Mouse (Mus musculus) MEL (cell line): ENCODE measurements around the gene Vps11. TPM values are rescaled to one million over a fixed set of nuclear protein-coding genes. Genes with fewer than 3 reads are reported as not detected.
A peak's percentile ranks its signal among the peaks of the same experiment; 100 is the strongest.

Source experiments
- DNase-seq: peaks from one replicate; pipeline ENCODE4 v3.0.0; 2011; ENCODE audit warnings: low read depth, low spot score
- H3K27ac ChIP-seq: 2 replicates; pipeline ENCODE4 v1.5.1; 2012; ENCODE audit warnings: low read depth, mild to moderate bottlenecking, control low read depth, low read length, moderate library complexity; ENCODE audit not compliant: control insufficient read depth
- H3K27me3 ChIP-seq, 2 experiments: fragments of 150-350 bp in 1 of 2; sonication (generic) in 1 of 2; 2 replicates each; pipeline ENCODE4 v1.6.1; 2012; ENCODE audit warnings: low read length in 2 of 2, mild to moderate bottlenecking in 2 of 2, improper control_type of control experiment in 1 of 2, moderate library complexity in 1 of 2; ENCODE audit not compliant: insufficient read depth in 2 of 2, control insufficient read depth in 1 of 2
- H3K36me3 ChIP-seq, 2 experiments: 2 replicates each; pipeline ENCODE4 v1.6.1; 2012 to 2014; ENCODE audit warnings: low read length in 2 of 2, improper control_type of control experiment in 1 of 2, inconsistent platforms in 1 of 2, mild to moderate bottlenecking in 1 of 2; ENCODE audit not compliant: insufficient read depth in 2 of 2, control insufficient read depth in 1 of 2
- H3K4me1 ChIP-seq, 2 experiments: fragments of 150-350 bp in 1 of 2; sonication (generic) in 1 of 2; 2 replicates each; pipeline ENCODE4 v1.6.1; 2012; ENCODE audit warnings: low read length in 2 of 2, improper control_type of control experiment in 1 of 2, mild to moderate bottlenecking in 1 of 2; ENCODE audit not compliant: insufficient read depth in 2 of 2, control insufficient read depth in 1 of 2
- H3K4me3 ChIP-seq, 2 experiments: fragments of 150-350 bp in 1 of 2; sonication (generic) in 1 of 2; 2 replicates each; pipeline ENCODE4 v1.5.1; 2012; ENCODE audit warnings: low read depth in 2 of 2, low read length in 2 of 2, mild to moderate bottlenecking in 2 of 2, moderate library complexity in 2 of 2, control low read depth in 1 of 2, improper control_type of control experiment in 1 of 2; ENCODE audit not compliant: control insufficient read depth in 1 of 2, insufficient read depth in 1 of 2
- H3K79me2 ChIP-seq: 2 replicates; pipeline ENCODE4 v1.6.1; 2012; ENCODE audit warnings: mild to moderate bottlenecking, low read length, moderate library complexity; ENCODE audit not compliant: control insufficient read depth, poor library complexity, insufficient read depth
- H3K9ac ChIP-seq: 2 replicates; pipeline ENCODE4 v1.6.1; 2012; ENCODE audit warnings: low read depth, mild to moderate bottlenecking, control low read depth, low read length, moderate library complexity; ENCODE audit not compliant: control insufficient read depth, poor library complexity, severe bottlenecking
- H3K9me3 ChIP-seq: fragments of 150-350 bp; sonication (generic); replicated peaks from 2 replicates; pipeline ENCODE4 v1.6.1; 2012; ENCODE audit warnings: mild to moderate bottlenecking, low read length, improper control_type of control experiment, moderate library complexity; ENCODE audit not compliant: insufficient read depth
- BHLHE40 ChIP-seq: IDR thresholded peaks from 2 replicates; pipeline ENCODE4 v1.6.1; 2012; ENCODE audit warnings: low read depth, mild to moderate bottlenecking, inconsistent platforms, low read length, improper control_type of control experiment, borderline replicate concordance
- CHD1 ChIP-seq: IDR thresholded peaks from 2 replicates; pipeline ENCODE4 v1.6.1; 2012; ENCODE audit warnings: low read depth, mild to moderate bottlenecking, inconsistent platforms, low read length, improper control_type of control experiment
- CHD2 ChIP-seq: IDR thresholded peaks from 2 replicates; pipeline ENCODE4 v1.6.1; 2011; ENCODE audit warnings: low read length, improper control_type of control experiment
- CTCF ChIP-seq, 3 experiments: IDR thresholded peaks in 2 of 3; conservative IDR thresholded peaks in 1 of 3; 2 replicates each; pipeline ENCODE4 v1.5.1; 2011 to 2012; ENCODE audit warnings: low read length in 3 of 3, low read depth in 2 of 3, mild to moderate bottlenecking in 2 of 3, improper control_type of control experiment in 1 of 3, inconsistent platforms in 1 of 3, mixed read lengths in 1 of 3, moderate library complexity in 1 of 3; ENCODE audit not compliant: control insufficient read depth in 1 of 3, insufficient read depth in 1 of 3, poor library complexity in 1 of 3, severe bottlenecking in 1 of 3
- E2F4 ChIP-seq: IDR thresholded peaks from 2 replicates; pipeline ENCODE4 v1.6.1; 2011; ENCODE audit warnings: low read depth, low read length, improper control_type of control experiment, borderline replicate concordance
- ELF1 ChIP-seq: IDR thresholded peaks from 2 replicates; pipeline ENCODE4 v1.6.1; 2014; ENCODE audit warnings: low read depth, mild to moderate bottlenecking, inconsistent platforms, low read length, improper control_type of control experiment, moderate library complexity
- EP300 ChIP-seq, 2 experiments: IDR thresholded peaks; 2 replicates each; pipeline ENCODE4 v1.6.1; 2011; ENCODE audit warnings: improper control_type of control experiment in 2 of 2, low read length in 2 of 2, low read depth in 1 of 2, mild to moderate bottlenecking in 1 of 2
- ETS1 ChIP-seq: IDR thresholded peaks from 2 replicates; pipeline ENCODE4 v1.6.1; 2012; ENCODE audit warnings: low read depth, mild to moderate bottlenecking, inconsistent platforms, low read length, improper control_type of control experiment, moderate library complexity
- GABPA ChIP-seq: IDR thresholded peaks from 2 replicates; pipeline ENCODE4 v1.6.1; 2012; ENCODE audit warnings: low read depth, mild to moderate bottlenecking, inconsistent platforms, low read length, improper control_type of control experiment, moderate library complexity
- GATA1 ChIP-seq: IDR thresholded peaks from 2 replicates; pipeline ENCODE4 v1.6.1; 2011; ENCODE audit warnings: low read depth, low read length, improper control_type of control experiment
- HCFC1 ChIP-seq: IDR thresholded peaks from 2 replicates; pipeline ENCODE4 v1.6.1; 2012; ENCODE audit warnings: low read depth, mild to moderate bottlenecking, inconsistent platforms, low read length, improper control_type of control experiment, moderate library complexity
- JUND ChIP-seq: IDR thresholded peaks from 2 replicates; pipeline ENCODE4 v1.6.1; 2011; ENCODE audit warnings: low read depth, mild to moderate bottlenecking, improper control_type of control experiment, low read length
- KAT2A ChIP-seq: conservative IDR thresholded peaks from 2 replicates; pipeline ENCODE4 v1.6.1; 2012; ENCODE audit warnings: low read depth, low read length, improper control_type of control experiment, inconsistent platforms
- MAFK ChIP-seq: IDR thresholded peaks from 2 replicates; pipeline ENCODE4 v1.6.1; 2011; ENCODE audit warnings: low read depth, mild to moderate bottlenecking, low read length, improper control_type of control experiment, borderline replicate concordance
- MAX ChIP-seq: IDR thresholded peaks from 2 replicates; pipeline ENCODE4 v1.6.1; 2011; ENCODE audit warnings: low read length, improper control_type of control experiment
- MAZ ChIP-seq: IDR thresholded peaks from 2 replicates; pipeline ENCODE4 v1.6.1; 2012; ENCODE audit warnings: low read depth, mild to moderate bottlenecking, inconsistent platforms, low read length, improper control_type of control experiment
- MEF2A ChIP-seq: IDR thresholded peaks from 2 replicates; pipeline ENCODE4 v1.6.1; 2014; ENCODE audit warnings: low read depth, mild to moderate bottlenecking, inconsistent platforms, low read length, improper control_type of control experiment; ENCODE audit not compliant: poor library complexity, insufficient replicate concordance, severe bottlenecking; ENCODE audit errors: extremely low read depth
- MXI1 ChIP-seq: IDR thresholded peaks from 2 replicates; pipeline ENCODE4 v1.6.1; 2011; ENCODE audit warnings: mild to moderate bottlenecking, low read depth, low read length, improper control_type of control experiment
- MYB ChIP-seq: IDR thresholded peaks from 2 replicates; pipeline ENCODE4 v1.6.1; 2011; ENCODE audit warnings: mild to moderate bottlenecking, low read depth, low read length, improper control_type of control experiment
- MYC ChIP-seq: IDR thresholded peaks from 2 replicates; pipeline ENCODE4 v1.6.1; 2011; ENCODE audit warnings: low read depth, mild to moderate bottlenecking, low read length, improper control_type of control experiment, moderate library complexity
- NELFE ChIP-seq: IDR thresholded peaks from 2 replicates; pipeline ENCODE4 v1.6.1; 2011; ENCODE audit warnings: low read depth, low read length, improper control_type of control experiment
- POLR2A ChIP-seq, 2 experiments: IDR thresholded peaks; 2 replicates each; pipeline ENCODE4 v1.6.1; 2011 to 2012; ENCODE audit warnings: low read length in 2 of 2, mild to moderate bottlenecking in 2 of 2, control low read depth in 1 of 2, improper control_type of control experiment in 1 of 2, low read depth in 1 of 2, moderate library complexity in 1 of 2; ENCODE audit not compliant: control insufficient read depth in 1 of 2, insufficient read depth in 1 of 2, poor library complexity in 1 of 2
- POLR2AphosphoS2 ChIP-seq: IDR thresholded peaks from 2 replicates; pipeline ENCODE4 v1.6.1; 2011; ENCODE audit warnings: low read length, improper control_type of control experiment
- POLR2AphosphoS5 ChIP-seq: IDR thresholded peaks from 2 replicates; pipeline ENCODE4 v1.6.1; 2012; ENCODE audit warnings: low read depth, borderline replicate concordance, mild to moderate bottlenecking, inconsistent platforms, low read length, moderate library complexity, mixed read lengths
- RAD21 ChIP-seq: IDR thresholded peaks from 2 replicates; pipeline ENCODE4 v1.6.1; 2011; ENCODE audit warnings: mild to moderate bottlenecking, low read depth, low read length, improper control_type of control experiment
- RCOR1 ChIP-seq: IDR thresholded peaks from 2 replicates; pipeline ENCODE4 v1.6.1; 2012; ENCODE audit warnings: low read depth, mild to moderate bottlenecking, inconsistent platforms, low read length, improper control_type of control experiment
- SIN3A ChIP-seq: IDR thresholded peaks from 2 replicates; pipeline ENCODE4 v1.6.1; 2012; ENCODE audit warnings: low read length, improper control_type of control experiment, inconsistent platforms
- SMC3 ChIP-seq: IDR thresholded peaks from 2 replicates; pipeline ENCODE4 v1.6.1; 2011; ENCODE audit warnings: low read depth, low read length, improper control_type of control experiment
- TAL1 ChIP-seq: IDR thresholded peaks from 2 replicates; pipeline ENCODE4 v1.6.1; 2012; ENCODE audit warnings: mild to moderate bottlenecking, inconsistent platforms, low read length, moderate library complexity, mixed read lengths
- TBP ChIP-seq: IDR thresholded peaks from 2 replicates; pipeline ENCODE4 v1.8.0; 2011; ENCODE audit warnings: low read depth, low read length, improper control_type of control experiment
- TCF12 ChIP-seq: IDR thresholded peaks from 2 replicates; pipeline ENCODE4 v1.6.1; 2014; ENCODE audit warnings: low read depth, mild to moderate bottlenecking, inconsistent platforms, low read length, improper control_type of control experiment, moderate library complexity
- UBTF ChIP-seq: IDR thresholded peaks from 2 replicates; pipeline ENCODE4 v1.6.1; 2012; ENCODE audit warnings: low read depth, mild to moderate bottlenecking, inconsistent platforms, low read length, improper control_type of control experiment, moderate library complexity, borderline replicate concordance; ENCODE audit not compliant: insufficient read depth
- USF1 ChIP-seq: IDR thresholded peaks from 2 replicates; pipeline ENCODE4 v1.6.1; 2014; ENCODE audit warnings: low read depth, mild to moderate bottlenecking, inconsistent platforms, low read length, improper control_type of control experiment, moderate library complexity
- USF2 ChIP-seq, 2 experiments: IDR thresholded peaks; 2 replicates each; pipeline ENCODE4 v1.6.1; 2011 to 2012; ENCODE audit warnings: improper control_type of control experiment in 2 of 2, low read length in 2 of 2, borderline replicate concordance in 1 of 2, inconsistent platforms in 1 of 2, low read depth in 1 of 2, mild to moderate bottlenecking in 1 of 2; ENCODE audit not compliant: insufficient read depth in 1 of 2
- ZC3H11A ChIP-seq: IDR thresholded peaks from 2 replicates; pipeline ENCODE4 v1.6.1; 2012; ENCODE audit warnings: low read depth, mild to moderate bottlenecking, inconsistent platforms, low read length, improper control_type of control experiment
- ZKSCAN1 ChIP-seq: IDR thresholded peaks from 2 replicates; pipeline ENCODE4 v1.6.1; 2012; ENCODE audit warnings: low read depth, mild to moderate bottlenecking, inconsistent platforms, low read length, improper control_type of control experiment, moderate library complexity
- ZMIZ1 ChIP-seq: IDR thresholded peaks from 2 replicates; pipeline ENCODE4 v1.6.1; 2012; ENCODE audit warnings: low read depth, mild to moderate bottlenecking, inconsistent platforms, low read length, improper control_type of control experiment, moderate library complexity
- polyA plus RNA-seq, 2 experiments: library from polyadenylated mRNA; stranded (reverse) in 1 of 2; unstranded in 1 of 2; fragments of >175 nt in 1 of 2; fragments of >200 nt in 1 of 2; gene quantifications; 2 replicates each; pipeline versions ENCODE4 v1.2.1 to v1.2.4; 2012; ENCODE audit warnings: low replicate concordance in 2 of 2, low read depth in 1 of 2; ENCODE audit not compliant: insufficient read length in 2 of 2, insufficient read depth in 1 of 2, missing spikeins in 1 of 2
- total RNA-seq: library from RNA; depleted of rRNA; stranded (reverse); fragments of 300-350 nt; gene quantifications from 2 replicates; pipeline ENCODE4 v1.2.3, GENCODE M21; 2012

Vps11 gene
- total and polyA plus RNA-seq, 3 experiments = 18.6 to 27.1 TPM; not detected in 1

DNA sequence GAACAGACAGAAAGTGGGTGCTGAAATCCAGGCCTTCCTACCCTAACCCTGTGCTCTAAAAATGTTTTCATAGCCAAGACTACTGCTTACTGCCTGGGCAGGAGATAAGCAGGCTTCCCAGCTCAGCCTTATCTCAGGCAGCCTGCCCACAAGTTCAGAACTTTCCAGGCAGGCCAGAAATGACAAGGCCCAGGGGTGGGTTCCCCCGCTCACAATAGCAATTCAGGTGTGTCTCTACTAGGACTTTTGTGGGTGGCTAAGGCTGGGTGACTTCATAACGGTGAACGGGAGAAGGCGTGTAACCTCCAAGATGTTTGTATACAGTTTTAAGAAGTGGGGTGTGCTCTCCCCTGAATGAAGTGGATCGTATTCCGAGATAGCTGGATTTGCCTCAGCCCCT is 18.2 kb downstream of the Vps11 start:
- peak overlapping the region; percentile 95 for H3K27ac ChIP-seq
- peaks cover 25% of the 10 kb centered on the region for H3K79me2 ChIP-seq
- H3K9me3 ChIP-seq = no peaks in the 10 kb centered on the region
- no peaks in the 10 kb centered on the region for H3K27me3 ChIP-seq
- peak; percentile 93 for DNase-seq
- peak overlapping the region; percentile 90 for H3K9ac ChIP-seq
- peaks cover 8 to 25% of the 10 kb centered on the region in 2 experiments for H3K4me1 ChIP-seq
- peaks cover 0 to 27% of the 10 kb centered on the region in 2 experiments; a peak in 2 of 4 replicates for H3K36me3 ChIP-seq
- peak overlapping the region; percentile 69 to 71 for H3K4me3 ChIP-seq
- TF ChIP-seq MAZ = no peak
- TF ChIP-seq ZKSCAN1 = no peak
- peak; percentile 98 for TF ChIP-seq GATA1
- no peak for TF ChIP-seq RAD21
- 0 out of 2 replicates have a peak, but pooled peaks have one; percentile 20 for TF ChIP-seq KAT2A
- TF ChIP-seq TAL1 = peak; percentile 98
- no peak for TF ChIP-seq GABPA
- TF ChIP-seq TBP = peak; percentile 44; the same call in 1 of the 2 replicates
- TF ChIP-seq MXI1 = peak; percentile 52
- 0 out of 2 replicates have a peak, but pooled peaks have one; percentile 56 for TF ChIP-seq MAX
- no peak for TF ChIP-seq JUND
- no peak for TF ChIP-seq MYB
- TF ChIP-seq TCF12 = peak; percentile 98
- TF ChIP-seq BHLHE40 = no peak
- peak; percentile 91 for TF ChIP-seq ETS1
- no peak for TF ChIP-seq POLR2AphosphoS5
- no peak for TF ChIP-seq MAFK
- TF ChIP-seq ZMIZ1 = peak; percentile 82
- no peak for TF ChIP-seq USF2 (IDR thresholded peaks at IDR 0.05; ENCODE audit: borderline replicate concordance in 1 of 2, insufficient read depth in 1 of 2, low read depth in 1 of 2, low read length in 2 of 2)
- no peak for TF ChIP-seq UBTF
- TF ChIP-seq CHD1 = 0 out of 2 replicates have a peak, but pooled peaks have one; percentile 60
- peak; percentile 13; the same call in 1 of the 2 replicates for TF ChIP-seq SMC3
- TF ChIP-seq E2F4 = no peak
- TF ChIP-seq POLR2A (IDR thresholded peaks at IDR 0.05; ENCODE audit: control insufficient read depth in 1 of 2, insufficient read depth in 1 of 2, low read depth in 1 of 2, low read length in 2 of 2, poor library complexity in 1 of 2) = no peak
- no peak for TF ChIP-seq USF1
- TF ChIP-seq CHD2 = no peak; the same call in 1 of the 2 replicates
- no peak for TF ChIP-seq ZC3H11A
- TF ChIP-seq SIN3A = peak; percentile 84
- TF ChIP-seq POLR2AphosphoS2 = peak; percentile 16
- 0 out of 2 replicates have a peak, but pooled peaks have one; percentile 47 for TF ChIP-seq MEF2A
- TF ChIP-seq ELF1 = 0 out of 2 replicates have a peak, but pooled peaks have one; percentile 37
- peak; percentile 94 to 96 for TF ChIP-seq EP300 (IDR thresholded peaks at IDR 0.05; ENCODE audit: low read depth in 1 of 2, low read length in 2 of 2)
- TF ChIP-seq HCFC1 = no peak; the same call in 1 of the 2 replicates
- TF ChIP-seq MYC = peak; percentile 68; the same call in 1 of the 2 replicates
- peak; percentile 91 for TF ChIP-seq RCOR1
- TF ChIP-seq NELFE = no peak
- TF ChIP-seq CTCF (IDR thresholded peaks at IDR 0.05 in 2 of 3, conservative IDR thresholded peaks at IDR 0.05 in 1 of 3; ENCODE audit: control insufficient read depth in 1 of 3, insufficient read depth in 1 of 3, low read depth in 2 of 3, low read length in 3 of 3, poor library complexity in 1 of 3, severe bottlenecking in 1 of 3) = no peak
